Mouse (Mus musculus) liver, embryonic 14.5 days (tissue): ENCODE measurements at regions not wholly inside any gene's neighbourhood (a gene's known extent, or its start where the extent isn't known, plus 50 kb on each side); places are given as distances from the start of the nearest gene placed in this dataset.

ENCODE experiments used
- CTCF ChIP-seq: IDR thresholded peaks from 2 replicates; pipeline ENCODE4 v1.5.1; 2016; ENCODE audit warnings: antibody characterized with exemption, low read depth, control low read depth
- EP300 ChIP-seq: IDR thresholded peaks from 2 replicates; pipeline ENCODE4 v1.6.1; 2016; ENCODE audit warnings: antibody characterized with exemption, low read depth

DNA sequence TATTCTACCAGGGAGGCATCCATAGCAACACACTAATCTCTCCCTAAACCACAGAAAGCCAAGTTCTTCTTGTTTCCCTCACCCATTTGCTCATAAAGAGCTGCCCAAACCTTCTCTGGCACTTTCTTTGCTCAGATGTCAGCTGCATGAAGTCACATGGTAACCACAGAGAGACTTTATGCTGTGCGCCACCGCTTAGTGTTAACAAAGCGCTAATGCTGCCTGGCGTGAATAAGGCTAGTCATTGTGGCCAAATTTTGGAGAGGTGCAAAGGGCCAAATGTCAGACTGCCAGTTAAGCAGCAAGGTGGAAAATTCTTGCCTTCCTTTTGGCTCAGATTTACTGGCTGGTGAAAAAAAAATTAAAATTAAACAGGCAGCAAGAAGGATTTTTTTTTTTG, 302.3 kb downstream of the Osr1 start:
- no peak for TF ChIP-seq CTCF
- no peak for TF ChIP-seq EP300
